Mouse (Mus musculus): Measurements from ENCODE around the gene Car7. TPM values are rescaled to one million over a fixed set of nuclear protein-coding genes. Genes with fewer than 3 reads are reported as not detected.
"Not testable (repeated sequence)": the region's sequence is repeated elsewhere in the genome, so short reads cannot be mapped to it uniquely, and the experiment has no call there.

The Car7 gene
- polyA plus RNA-seq, 1 experiment from 2014 or later: 1.2 TPM

- no peak for DNase-seq (ENCODE audit: low spot score)
- ATAC-seq (ENCODE audit: insufficient read depth, low FRiP score, low TSS enrichment): no peak
- H3K9ac ChIP-seq (ENCODE audit: low read length): no peak overlapping the region
- H3K9me3 ChIP-seq (ENCODE audit: control insufficient read depth, low read length): no peaks in the 10 kb centered on the region
- H3K4me3 ChIP-seq (ENCODE audit: low read depth, low read length): no peak overlapping the region
- H3K4me2 ChIP-seq (ENCODE audit: low read depth): no peak overlapping the region
- no peaks in the 10 kb centered on the region for H3K36me3 ChIP-seq (ENCODE audit: control insufficient read depth, insufficient read depth, low read length)
- 87% methylated on average over 7 of the region's 7 CpGs for WGBS
- H3K27ac ChIP-seq (ENCODE audit: low read depth, low read length): no peak overlapping the region
- no peaks in the 10 kb centered on the region for H3K4me1 ChIP-seq (ENCODE audit: control insufficient read depth, insufficient read depth, low read length)
- H3K27me3 ChIP-seq (ENCODE audit: control insufficient read depth, insufficient read depth, low read length): no peaks in the 10 kb centered on the region
These were observed 22.7 kb downstream of the Car7 start for GRCm38 (mm10) chr8:104557226-104557625.

GRCm38 (mm10) chr8:104560731-104561130 is 26.2 kb downstream of the Car7 start:
- H3K9ac ChIP-seq (ENCODE audit: low read length): no peak overlapping the region
- H3K4me3 ChIP-seq (ENCODE audit: low read depth, low read length): no peak overlapping the region
- H3K27ac ChIP-seq (ENCODE audit: low read depth, low read length): no peak overlapping the region
- DNase-seq (ENCODE audit: low spot score) (no peak), ATAC-seq (ENCODE audit: insufficient read depth, low FRiP score, low TSS enrichment) (no peak)
- no peaks in the 10 kb centered on the region for H3K4me1 ChIP-seq (ENCODE audit: control insufficient read depth, insufficient read depth, low read length)
- H3K4me2 ChIP-seq (ENCODE audit: low read depth): no peak overlapping the region
- H3K36me3 ChIP-seq (ENCODE audit: control insufficient read depth, insufficient read depth, low read length): no peaks in the 10 kb centered on the region
- no peaks in the 10 kb centered on the region for H3K9me3 ChIP-seq (ENCODE audit: control insufficient read depth, low read length)
- no peaks in the 10 kb centered on the region for H3K27me3 ChIP-seq (ENCODE audit: control insufficient read depth, insufficient read depth, low read length)

GRCm38 (mm10) chr8:104564633-104565456 is 30.4 kb downstream of the Car7 start:
- Histone ChIP-seq H3K9me3 (ENCODE audit: control insufficient read depth, low read length) (no peaks in the 10 kb centered on the region), H3K4me3 (ENCODE audit: low read depth, low read length) (no peak overlapping the region), H3K36me3 (ENCODE audit: control insufficient read depth, insufficient read depth, low read length) (no peaks in the 10 kb centered on the region), H3K9ac (ENCODE audit: low read length) (no peak overlapping the region), H3K27me3 (ENCODE audit: control insufficient read depth, insufficient read depth, low read length) (no peaks in the 10 kb centered on the region), H3K4me1 (ENCODE audit: control insufficient read depth, insufficient read depth, low read length) (no peaks in the 10 kb centered on the region), H3K27ac (ENCODE audit: low read depth, low read length) (no peak overlapping the region), H3K4me2 (ENCODE audit: low read depth) (no peak overlapping the region)
- ATAC-seq (ENCODE audit: insufficient read depth, low FRiP score, low TSS enrichment) (peak; percentile 81), DNase-seq (ENCODE audit: low spot score) (peak; percentile 85)
- WGBS: 18% methylated on average over 22 of the region's 22 CpGs

GRCm38 (mm10) chr8:104565457-104565798 is 30.9 kb downstream of the Car7 start:
- 96% methylated on average over 5 of the region's 5 CpGs for WGBS
- H3K9me3 ChIP-seq (ENCODE audit: control insufficient read depth, low read length): no peaks in the 10 kb centered on the region
- no peaks in the 10 kb centered on the region for H3K36me3 ChIP-seq (ENCODE audit: control insufficient read depth, insufficient read depth, low read length)
- ATAC-seq (ENCODE audit: insufficient read depth, low FRiP score, low TSS enrichment): 0 out of 2 replicates have a peak, but pooled peaks have one; percentile 7
- no peak overlapping the region for H3K27ac ChIP-seq (ENCODE audit: low read depth, low read length)
- H3K4me1 ChIP-seq (ENCODE audit: control insufficient read depth, insufficient read depth, low read length): no peaks in the 10 kb centered on the region
- H3K4me3 ChIP-seq (ENCODE audit: low read depth, low read length): no peak overlapping the region
- H3K27me3 ChIP-seq (ENCODE audit: control insufficient read depth, insufficient read depth, low read length): no peaks in the 10 kb centered on the region
- no peak overlapping the region for H3K4me2 ChIP-seq (ENCODE audit: low read depth)
- DNase-seq (ENCODE audit: low spot score): no peak
- H3K9ac ChIP-seq (ENCODE audit: low read length): no peak overlapping the region

GRCm38 (mm10) chr8:104569559-104569958 is 35.1 kb downstream of the Car7 start:
- Histone ChIP-seq H3K9ac (ENCODE audit: low read length) (no peak overlapping the region), H3K9me3 (ENCODE audit: control insufficient read depth, low read length) (no peaks in the 10 kb centered on the region), H3K27me3 (ENCODE audit: control insufficient read depth, insufficient read depth, low read length) (no peaks in the 10 kb centered on the region), H3K27ac (ENCODE audit: low read depth, low read length) (no peak overlapping the region), H3K4me2 (ENCODE audit: low read depth) (no peak overlapping the region), H3K4me3 (ENCODE audit: low read depth, low read length) (no peak overlapping the region), H3K36me3 (ENCODE audit: control insufficient read depth, insufficient read depth, low read length) (no peaks in the 10 kb centered on the region), H3K4me1 (ENCODE audit: control insufficient read depth, insufficient read depth, low read length) (no peaks in the 10 kb centered on the region)
- WGBS: 58% methylated on average over 1 of the region's 1 CpGs
- DNase-seq (ENCODE audit: low spot score) (no peak), ATAC-seq (ENCODE audit: insufficient read depth, low FRiP score, low TSS enrichment) (no peak)

- Histone ChIP-seq H3K4me1 (ENCODE audit: control insufficient read depth, insufficient read depth, low read length) (no peaks in the 10 kb centered on the region), H3K27me3 (ENCODE audit: control insufficient read depth, insufficient read depth, low read length) (no peaks in the 10 kb centered on the region), H3K27ac (ENCODE audit: low read depth, low read length) (no peak overlapping the region), H3K9ac (ENCODE audit: low read length) (no peak overlapping the region), H3K36me3 (ENCODE audit: control insufficient read depth, insufficient read depth, low read length) (no peaks in the 10 kb centered on the region), H3K9me3 (ENCODE audit: control insufficient read depth, low read length) (no peaks in the 10 kb centered on the region), H3K4me3 (ENCODE audit: low read depth, low read length) (peak overlapping the region; percentile 22), H3K4me2 (ENCODE audit: low read depth) (peak overlapping the region; percentile 43)
- DNase-seq (ENCODE audit: low spot score) (peak; percentile 89), ATAC-seq (ENCODE audit: insufficient read depth, low FRiP score, low TSS enrichment) (peak; percentile 72)
- 6% methylated on average over 26 of the region's 26 CpGs for WGBS
These were observed 36.2 kb downstream of the Car7 start for GRCm38 (mm10) chr8:104570436-104571343.

GRCm38 (mm10) chr8:104576820-104577219 is 42.3 kb downstream of the Car7 start:
- no peak overlapping the region for H3K27ac ChIP-seq (ENCODE audit: low read depth, low read length)
- ATAC-seq (ENCODE audit: insufficient read depth, low FRiP score, low TSS enrichment) (no peak), DNase-seq (ENCODE audit: low spot score) (no peak)
- no peak overlapping the region for H3K4me3 ChIP-seq (ENCODE audit: low read depth, low read length)
- 94% methylated on average over 3 of the region's 3 CpGs for WGBS
- H3K9ac ChIP-seq (ENCODE audit: low read length): no peak overlapping the region
- H3K9me3 ChIP-seq (ENCODE audit: control insufficient read depth, low read length): no peaks in the 10 kb centered on the region
- no peak overlapping the region for H3K4me2 ChIP-seq (ENCODE audit: low read depth)
- no peaks in the 10 kb centered on the region for H3K4me1 ChIP-seq (ENCODE audit: control insufficient read depth, insufficient read depth, low read length)
- no peaks in the 10 kb centered on the region for H3K36me3 ChIP-seq (ENCODE audit: control insufficient read depth, insufficient read depth, low read length)
- no peaks in the 10 kb centered on the region for H3K27me3 ChIP-seq (ENCODE audit: control insufficient read depth, insufficient read depth, low read length)

- 84% methylated on average over 17 of the region's 17 CpGs for WGBS
These were observed 43.1 kb downstream of the Car7 start for GRCm38 (mm10) chr8:104577606-104578005.

More at GRCm38 (mm10) chr8:104577606-104578005, 43.1 kb downstream of the Car7 start:
- H3K4me3 ChIP-seq (ENCODE audit: low read depth, low read length); DNase-seq (ENCODE audit: low spot score); H3K27me3 ChIP-seq (ENCODE audit: control insufficient read depth, insufficient read depth, low read length); H3K4me2 ChIP-seq (ENCODE audit: low read depth); H3K36me3 ChIP-seq (ENCODE audit: control insufficient read depth, insufficient read depth, low read length); H3K9ac ChIP-seq (ENCODE audit: low read length); ATAC-seq (ENCODE audit: insufficient read depth, low FRiP score, low TSS enrichment); H3K4me1 ChIP-seq (ENCODE audit: control insufficient read depth, insufficient read depth, low read length); H3K27ac ChIP-seq (ENCODE audit: low read depth, low read length); H3K9me3 ChIP-seq (ENCODE audit: control insufficient read depth, low read length): not testable (repeated sequence)

Measured in neural tube, embryonic 11.5 days (tissue).